Mouse (Mus musculus) cerebellum, adult 2 months (tissue): ENCODE data around the gene Cldn10.

Source experiments
- CTCF ChIP-seq: fragments of 200-500 bp; IDR thresholded peaks from 2 replicates; pipeline ENCODE4 v1.5.1; 2011; ENCODE audit warnings: low read depth, mild to moderate bottlenecking, control low read depth, low read length, moderate library complexity, borderline replicate concordance; ENCODE audit not compliant: insufficient read depth
- POLR2A ChIP-seq: fragments of 200-500 bp; IDR thresholded peaks from 2 replicates; pipeline ENCODE4 v1.6.1; 2011; ENCODE audit warnings: low read length, control low read depth, borderline replicate concordance; ENCODE audit not compliant: insufficient read depth

- TF ChIP-seq POLR2A (no peak), CTCF (no peak)
These were observed 8.4 kb downstream of the Cldn10 start for GRCm38 (mm10) chr14:118795915-118796693.
